Mouse (Mus musculus): Measurements from ENCODE around the gene Rpap1.
"Not testable (repeated sequence)": the region's sequence is repeated elsewhere in the genome, so short reads cannot be mapped to it uniquely, and the experiment has no call there.

Rpap1 gene

GRCm38 (mm10) chr2:119741581-119742411 lies 45.5 kb downstream of the Rpap1 start, which contains the start of gene Itpka:
Gene Itpka (plus strand): TSS chr2:119742337.
- DNase-seq (ENCODE audit: low spot score): peak; percentile 66

- no peak for DNase-seq (ENCODE audit: low spot score)
Measured at GRCm38 (mm10) chr2:119740567-119740966, 46.8 kb downstream of the Rpap1 start.

GRCm38 (mm10) chr2:119737124-119737523 lies 50.2 kb downstream of the Rpap1 start:
- no peak for DNase-seq (ENCODE audit: low spot score)

- no peak for DNase-seq (ENCODE audit: low spot score)
Measured at GRCm38 (mm10) chr2:119730735-119731134, 56.6 kb downstream of the Rpap1 start.

GRCm38 (mm10) chr2:119727762-119728416 lies 59.4 kb downstream of the Rpap1 start:
- no peak for DNase-seq (ENCODE audit: low spot score)

- no peak for DNase-seq (ENCODE audit: low spot score)
Measured at GRCm38 (mm10) chr2:119721070-119721469, 66.3 kb downstream of the Rpap1 start.

- not testable (repeated sequence) for DNase-seq (ENCODE audit: low spot score)
Measured at GRCm38 (mm10) chr2:119715868-119716267, 71.5 kb downstream of the Rpap1 start.
